Mouse (Mus musculus): ENCODE results near the gene Gm7945. TPM values are rescaled to one million over a fixed set of nuclear protein-coding genes. Genes with fewer than 3 reads are reported as not detected.
"Not testable (repeated sequence)": the region's sequence is repeated elsewhere in the genome, so short reads cannot be mapped to it uniquely, and the experiment has no call there.

Gm7945 gene
- total RNA-seq (2021): not detected

DNA sequence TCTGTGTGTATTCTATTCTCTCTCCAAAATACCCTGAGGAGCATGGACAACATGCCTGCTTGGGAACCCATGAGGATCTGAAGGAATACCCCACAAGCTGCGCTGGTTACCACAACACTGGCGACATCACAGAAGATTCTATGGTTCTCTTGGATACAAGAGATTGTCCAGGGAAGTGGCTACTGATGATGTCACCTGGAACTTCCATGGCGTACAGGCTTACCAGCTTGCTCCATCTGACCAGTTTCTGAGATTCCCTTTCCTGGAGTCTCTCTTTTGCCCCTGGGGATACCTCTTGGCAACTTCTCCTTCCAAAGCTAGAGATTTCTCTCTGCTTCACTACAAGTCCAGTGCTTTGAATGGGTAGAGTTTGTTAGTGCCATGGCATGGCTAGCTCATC is at the start of gene Gm7945:
Gene Gm7945, minus strand, starts transcription at position 101 of the 400 bp plus-strand sequence.
- not testable (repeated sequence) for DNase-seq

DNA sequence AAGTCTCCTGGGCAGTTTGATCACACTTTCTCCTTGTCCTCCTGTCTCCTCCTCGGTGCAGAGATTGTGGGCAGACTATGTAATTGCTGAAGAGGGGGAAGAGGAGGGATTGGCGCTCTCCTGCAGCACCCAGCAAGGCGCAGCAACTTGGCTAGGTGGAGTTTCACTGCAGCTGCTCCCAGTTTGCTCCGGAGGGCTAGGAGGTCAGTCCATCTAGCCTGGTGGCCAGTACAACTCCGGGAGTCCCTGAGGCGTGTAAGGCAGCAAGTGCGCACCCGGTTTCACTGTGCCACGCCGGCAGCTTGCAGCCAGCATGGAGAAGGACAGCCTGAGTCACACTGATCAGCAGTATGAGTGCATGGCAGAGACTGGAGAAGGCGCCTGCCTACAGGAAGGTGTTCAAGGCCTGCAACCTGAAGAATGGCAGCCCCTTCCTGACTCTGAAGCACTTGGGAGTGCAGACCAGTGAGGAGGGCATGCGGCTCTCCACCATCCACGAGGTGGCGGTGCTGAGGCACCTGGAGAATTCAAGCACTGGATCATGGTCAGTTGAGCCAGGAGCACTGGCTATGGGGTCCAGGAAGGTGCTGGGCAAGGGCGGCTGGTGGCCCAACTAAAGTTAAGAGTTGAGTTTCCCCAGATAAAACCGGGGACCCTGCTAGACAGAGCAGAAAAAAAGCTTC is 39.4 kb upstream of the Gm7945 start:
- DNase-seq: peak; percentile 30

DNA sequence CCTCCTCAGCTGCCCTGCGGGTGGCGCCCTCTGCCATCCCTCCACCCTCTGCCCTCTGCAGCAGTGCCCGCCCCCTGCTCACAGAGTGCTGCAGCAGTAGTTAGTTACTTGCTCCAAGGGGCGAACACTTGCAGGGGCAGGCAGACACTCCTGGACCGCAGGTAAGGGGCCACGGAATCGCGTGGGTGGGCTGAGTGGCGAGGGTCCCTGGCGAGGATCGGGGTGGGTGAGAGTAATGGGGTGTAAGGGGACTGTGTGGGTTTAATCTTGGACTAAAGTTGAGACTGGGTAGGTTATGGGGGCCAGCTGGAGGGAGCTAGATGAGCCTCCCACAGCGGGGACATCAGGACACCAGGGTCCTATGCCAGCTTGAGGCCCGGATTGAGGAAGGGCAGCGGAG is 38.5 kb upstream of the Gm7945 start:
- not testable (repeated sequence) for DNase-seq

DNA sequence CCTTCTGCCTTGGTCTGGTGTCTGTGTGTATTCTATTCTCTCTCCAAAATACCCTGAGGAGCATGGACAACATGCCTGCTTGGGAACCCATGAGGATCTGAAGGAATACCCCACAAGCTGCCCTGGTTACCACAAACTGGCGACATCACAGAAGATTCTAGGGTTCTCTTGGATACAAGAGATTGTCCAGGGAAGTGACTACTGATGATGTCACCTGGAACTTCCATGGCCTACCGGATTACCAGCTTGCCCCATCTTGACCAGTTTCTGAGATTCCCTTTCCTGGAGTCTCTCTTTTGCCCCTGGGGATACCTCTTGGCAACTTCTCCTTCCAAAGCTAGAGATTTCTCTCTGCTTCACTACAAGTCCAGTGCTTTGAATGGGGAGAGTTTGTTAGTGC is 22.0 kb upstream of the Gm7945 start, which contains the start of gene Gm6482:
Gene Gm6482, minus strand, starts transcription at position 101 of the 400 bp plus-strand sequence.
- DNase-seq: not testable (repeated sequence)

DNA sequence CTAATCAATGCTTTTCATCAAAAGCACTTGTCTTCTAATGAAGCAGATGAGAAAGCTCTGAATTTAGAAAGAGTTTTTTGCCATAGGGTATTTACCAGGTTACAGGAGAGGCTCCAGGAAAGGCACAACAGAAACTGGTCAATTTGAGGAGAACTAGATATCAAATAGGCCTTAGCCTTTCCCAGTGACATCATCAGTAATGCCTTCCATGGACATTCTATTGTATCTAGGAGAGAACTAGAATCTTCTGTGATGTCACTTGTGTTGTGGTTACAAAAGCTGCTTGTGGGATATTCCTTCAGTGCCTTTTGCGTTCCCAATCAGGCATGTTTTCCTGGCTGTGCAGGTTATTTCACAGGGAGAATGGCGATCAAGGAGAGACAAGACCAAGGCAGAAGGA is 37.9 kb downstream of the Gm7945 start, which contains the start of gene Gm5798:
Gene Gm5798, plus strand, starts transcription at position 301 of the 400 bp plus-strand sequence.
- not testable (repeated sequence) for DNase-seq

Other genes starting within 250 kb of the Gm7945 start
- gene Mbl1, start 234.9 kb downstream of the Gm7945 start, total RNA-seq (2021): not detected
- not detected for gene Sftpd, start 201.2 kb downstream of the Gm7945 start, total RNA-seq (2021)
- not detected for gene Gm2832, start 107.6 kb downstream of the Gm7945 start, total RNA-seq (2021)
- gene Gm5798, start 37.8 kb downstream of the Gm7945 start, total RNA-seq (2021): not detected
- not detected for gene Gm6482, start 21.9 kb upstream of the Gm7945 start, total RNA-seq (2021)
- not detected for gene Gm7954, start 67.1 kb upstream of the Gm7945 start, total RNA-seq (2021)
- not detected for gene Gm3486, start 103.1 kb upstream of the Gm7945 start, total RNA-seq (2021)
- not detected for gene Gm7970, start 169.2 kb upstream of the Gm7945 start, total RNA-seq (2021)
- gene 1700049E17Rik2, start 186.8 kb upstream of the Gm7945 start, total RNA-seq (2021): not detected
- gene Gm3072, start 238.2 kb upstream of the Gm7945 start, total RNA-seq (2021): not detected